ENCODE assay signal across 9 mouse cellular contexts in genomic region chr11:89069303-89069702, GRCm38 (mm10). TPM values are rescaled to one million over a fixed set of nuclear protein-coding genes. Genes with fewer than 3 reads are reported as not detected.
DNase-seq lines count a peak whose midpoint lies in the region; ATAC-seq and TF ChIP-seq lines count a peak whose summit lies in the region.
"Had no signal": no experiment of that assay in that cellular context is flagged by ENCODE, and none has a peak within 500 bp of the region (broad histone marks: within the 10 kb centered on the region; RNA-seq: fewer than 3 reads in every experiment).

No protein-coding gene starts in this region.

- TF ChIP-seq CTCF in gastrocnemius, adult 2 months (IDR thresholded peaks at IDR 0.05) = peak; percentile 88
- TF ChIP-seq CTCF in Patski (IDR thresholded peaks at IDR 0.05) = peak; percentile 48
- peak; percentile 85 for TF ChIP-seq CTCF in midbrain, postnatal 0 days (IDR thresholded peaks at IDR 0.05)

- WGBS in midbrain, postnatal 0 days = 24% methylated on average over 6 of the region's 6 CpGs

- intact Hi-C loops in gastrocnemius, adult 2 months (cut with DNase I) = no loop called here
- intact Hi-C loops in gastrocnemius, postnatal 14 days (cut with DNase I; ENCODE audit: low total_unique reads) = no loop called here

- peak; percentile 53 for DNase-seq in gastrocnemius, adult 2 months
- DNase-seq in gastrocnemius, postnatal 14 days = no peak
- DNase-seq in 3T3-L1 (ENCODE audit: low read depth, low spot score) (peak; percentile 85), Patski (ENCODE audit: low read depth, low spot score) (no peak)
- DNase-seq in embryo, embryonic 11.5 days (ENCODE audit: low read depth, low spot score) = peak; percentile 27
- peak; percentile 44 to 57 for DNase-seq in layer of hippocampus, postnatal 14 days (ENCODE audit: low spot score in 2 of 2)
- peak; percentile 54 for DNase-seq in midbrain, postnatal 0 days (ENCODE audit: low spot score)
- peak; percentile 34 for DNase-seq in testis, postnatal 14 days (ENCODE audit: low spot score)

- H3K27ac ChIP-seq in gastrocnemius, adult 2 months = peak overlapping the region; percentile 81
- H3K27ac ChIP-seq in midbrain, postnatal 0 days (ENCODE audit: low read depth, low read length) = no peak overlapping the region

- no peaks in the 10 kb centered on the region for H3K4me1 ChIP-seq in midbrain, postnatal 0 days (ENCODE audit: insufficient read depth, low read length)

- H3K36me3 ChIP-seq in midbrain, postnatal 0 days (ENCODE audit: insufficient read depth, low read length) = no peaks in the 10 kb centered on the region

- no peaks in the 10 kb centered on the region for H3K9me3 ChIP-seq in midbrain, postnatal 0 days (ENCODE audit: low read length)

- POLR2A ChIA-PET in Patski (lab: Charles Lee) = no interaction called here

- in situ Hi-C loops in Patski (cut with MboI; ENCODE audit: low pct_unique_long_range_greater_than_20kb) = no loop called here

- no peak for ATAC-seq in Patski
- no peak for ATAC-seq in midbrain, postnatal 0 days (ENCODE audit: low FRiP score)

- H3K27me3 ChIP-seq in Patski = no peaks in the 10 kb centered on the region
- no peaks in the 10 kb centered on the region for H3K27me3 ChIP-seq in midbrain, postnatal 0 days (ENCODE audit: insufficient read depth, low read length)

- CTCF ChIA-PET in Patski (lab: Charles Lee) = interaction anchor here (0.8 to 2.1 kb wide), 4 partner anchors 10 to 76 kb away, joined by 3 to 6 read pairs (median 4); no protein-coding TSS in a partner anchor

- H3K4me3 ChIP-seq in gastrocnemius, adult 2 months = no peak overlapping the region
- no peak overlapping the region for H3K4me3 ChIP-seq in midbrain, postnatal 0 days (ENCODE audit: low read depth, low read length)

- no peak overlapping the region for H3K4me2 ChIP-seq in midbrain, postnatal 0 days (ENCODE audit: low read depth, low read length, poor library complexity, severe bottlenecking)

- H3K9ac ChIP-seq in midbrain, postnatal 0 days (replicated peaks; ENCODE audit: low read length, poor library complexity, severe bottlenecking) = no peak overlapping the region

RNA-seq across cellular contexts. Expression of gene Dgke, which starts 2.7 kb away (rescaled TPM):
- total RNA-seq in gastrocnemius, adult 2 months (2021) = 1 to 10 TPM; 3.4 to 3.7 TPM
- total RNA-seq in gastrocnemius, postnatal 14 days (2021) = 1 to 10 TPM; 3.9 to 4.3 TPM
- polyA plus RNA-seq in Patski (2021) = 7.1 TPM
- total RNA-seq in layer of hippocampus, postnatal 14 days (2021) = 10 to 100 TPM; 36.7 to 39.5 TPM
- total RNA-seq in midbrain, postnatal 0 days (2014; rRNA removed) = 35.4 and 44.2 TPM in 2 replicates
- polyA plus RNA-seq in midbrain, postnatal 0 days (2015; fragmentation: Nextera tagmentation; extraction: Ambion mirVana) = 16.0 TPM in 2 replicates

RNA-seq across cellular contexts. Expression of gene Gm525, which starts 4.3 kb away (rescaled TPM):
- not detected for total RNA-seq in gastrocnemius, adult 2 months (2021)
- not detected for total RNA-seq in gastrocnemius, postnatal 14 days (2021)
- polyA plus RNA-seq in Patski (2021) = not detected
- not detected for total RNA-seq in layer of hippocampus, postnatal 14 days (2021)
- not detected in 2 replicates for total RNA-seq in midbrain, postnatal 0 days (2014; rRNA removed)
- polyA plus RNA-seq in midbrain, postnatal 0 days (2015; fragmentation: Nextera tagmentation; extraction: Ambion mirVana) = 0.60 TPM in 1 of 2 replicates, not detected in the other
- total RNA-seq: layer of hippocampus, adult 8-10 months had no signal

Comparison
In these comparisons a context has a peak if more than half of its experiments do, and no peak if none do; other contexts are left out.
1. DNase-seq: peak in gastrocnemius, adult 2 months (single experiment), 3T3-L1 (single experiment), embryo, embryonic 11.5 days (single experiment), layer of hippocampus, postnatal 14 days (2 of 2), midbrain, postnatal 0 days (single experiment) and testis, postnatal 14 days (single experiment); none in gastrocnemius, postnatal 14 days (single experiment) and Patski (single experiment).
2. Peak in every context shown above with its lines, with median percentiles within 50 percentile points of each other: CTCF ChIP-seq.